Mouse (Mus musculus): ENCODE data around the gene Ubxn11.

DNA sequence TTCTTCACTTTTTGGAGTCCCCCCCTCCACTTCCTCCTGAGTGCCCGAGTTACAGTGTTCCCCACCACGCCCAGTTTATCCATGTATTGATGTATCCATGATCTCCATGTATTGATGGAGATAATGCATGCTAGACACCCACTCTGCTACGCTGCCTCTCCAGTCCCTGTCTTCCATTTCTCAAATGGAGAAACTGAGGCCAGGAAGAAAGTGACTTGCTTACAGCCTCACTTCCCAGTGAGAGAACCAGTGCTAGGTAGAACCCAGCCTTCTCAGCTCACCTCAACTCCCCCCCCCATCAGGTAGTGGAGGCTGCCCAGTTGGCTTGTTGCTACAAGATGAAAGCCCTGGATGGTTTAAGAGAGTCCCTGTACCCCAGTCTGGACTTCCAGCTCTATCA, 48.8 kb upstream of the Ubxn11 start, which contains the start of gene Zfp683:
- TF ChIP-seq CTCF (IDR thresholded peaks at IDR 0.05; ENCODE audit: low read depth): no peak
- no peak for TF ChIP-seq EP300 (IDR thresholded peaks at IDR 0.05; ENCODE audit: low read depth)
